Mouse (Mus musculus) lung, adult 2 months (tissue): Measurements from ENCODE around the gene Epb41. TPM values are rescaled to one million over a fixed set of nuclear protein-coding genes. Genes with fewer than 3 reads are reported as not detected.

ENCODE experiments used
- DNase-seq: peaks from one replicate; pipeline ENCODE4 v3.0.0; 2022
- H3K4me1 ChIP-seq: fragments of 200-500 bp; 2 replicates; pipeline ENCODE4 v1.6.1; 2011; ENCODE audit warnings: low read length; ENCODE audit not compliant: control insufficient read depth, insufficient read depth
- H3K4me3 ChIP-seq: fragments of 200-500 bp; replicated peaks from 2 replicates; pipeline ENCODE3; 2011; ENCODE audit warnings: low read depth, mild to moderate bottlenecking, control low read depth, low read length; ENCODE audit errors: extremely low read depth
- CTCF ChIP-seq: fragments of 200-500 bp; IDR thresholded peaks from 2 replicates; pipeline ENCODE4 v1.5.1; 2011; ENCODE audit warnings: mild to moderate bottlenecking, low read length, control low read depth; ENCODE audit not compliant: insufficient read depth
- POLR2A ChIP-seq: fragments of 200-500 bp; IDR thresholded peaks from 2 replicates; pipeline ENCODE4 v1.6.1; 2011; ENCODE audit warnings: low read depth, mild to moderate bottlenecking, control low read depth, low read length, borderline replicate concordance; ENCODE audit errors: extremely low read depth
- WGBS: fragments of 180-500 bp; shearing (Covaris S2); methylation state at CpG from one replicate; pipeline ENCODE4 v1.1.7; 2018; 5-methylcytosine and 5-hydroxymethylcytosine counted together
- polyA plus RNA-seq: library from polyadenylated mRNA; depleted of rRNA; stranded (reverse); fragments of >200 nt; gene quantifications from 2 replicates; pipeline ENCODE4 v1.2.3, GENCODE M21; 2012

The Epb41 gene
- polyA plus RNA-seq, 1 experiment = 38.3 TPM

- DNase-seq = no peak
- WGBS = 42% methylated on average over 6 of the region's 6 CpGs
- Histone ChIP-seq H3K4me1 (peaks cover 5% of the 10 kb centered on the region; the same call in 1 of the 2 replicates), H3K4me3 (no peak overlapping the region)
- TF ChIP-seq CTCF (no peak), POLR2A (no peak)
Observed at GRCm38 (mm10) chr4:131906423-131906822, 168.7 kb downstream of the Epb41 start.

- Histone ChIP-seq H3K4me1 (no peaks in the 10 kb centered on the region), H3K4me3 (no peak overlapping the region)
- WGBS = 58% methylated on average over 8 of the region's 8 CpGs
- no peak for DNase-seq
- TF ChIP-seq CTCF = peak; percentile 78
- TF ChIP-seq POLR2A = no peak
Observed at GRCm38 (mm10) chr4:131904478-131904877, 170.6 kb downstream of the Epb41 start.

GRCm38 (mm10) chr4:131901090-131901489 is 174.0 kb downstream of the Epb41 start:
- no peak for DNase-seq
- TF ChIP-seq CTCF = no peak
- no peak for TF ChIP-seq POLR2A
- Histone ChIP-seq H3K4me3 (no peak overlapping the region), H3K4me1 (peaks cover 3% of the 10 kb centered on the region)
- WGBS = 89% methylated on average over 15 of the region's 15 CpGs

- Histone ChIP-seq H3K4me3 (no peak overlapping the region), H3K4me1 (peaks cover 3% of the 10 kb centered on the region)
- WGBS = 57% methylated on average over 6 of the region's 6 CpGs
- TF ChIP-seq POLR2A (no peak), CTCF (no peak)
- DNase-seq = no peak
Observed at GRCm38 (mm10) chr4:131899180-131899554, 176.0 kb downstream of the Epb41 start.

GRCm38 (mm10) chr4:131898503-131899179 is 176.5 kb downstream of the Epb41 start:
- no peak overlapping the region for H3K4me3 ChIP-seq
- peaks cover 3% of the 10 kb centered on the region for H3K4me1 ChIP-seq
- DNase-seq = no peak
- WGBS = 75% methylated on average over 12 of the region's 12 CpGs
- no peak for TF ChIP-seq CTCF
- no peak for TF ChIP-seq POLR2A

GRCm38 (mm10) chr4:131897787-131898186 is 177.3 kb downstream of the Epb41 start:
- Histone ChIP-seq H3K4me3 (no peak overlapping the region), H3K4me1 (peaks cover 3% of the 10 kb centered on the region)
- WGBS = 77% methylated on average over 8 of the region's 8 CpGs
- no peak for TF ChIP-seq CTCF
- no peak for TF ChIP-seq POLR2A
- DNase-seq = no peak

- no peak for TF ChIP-seq POLR2A
- no peak for TF ChIP-seq CTCF
- no peak for DNase-seq
- H3K4me3 ChIP-seq = no peak overlapping the region
- H3K4me1 ChIP-seq = peaks cover 3% of the 10 kb centered on the region
- WGBS = 82% methylated on average over 5 of the region's 5 CpGs
Observed at GRCm38 (mm10) chr4:131897109-131897508, 178.0 kb downstream of the Epb41 start.

- Histone ChIP-seq H3K4me1 (peaks cover 3% of the 10 kb centered on the region), H3K4me3 (no peak overlapping the region)
- no peak for DNase-seq
- 69% methylated on average over 3 of the region's 3 CpGs for WGBS
- TF ChIP-seq CTCF (no peak), POLR2A (no peak)
Observed at GRCm38 (mm10) chr4:131890692-131891091, 184.4 kb downstream of the Epb41 start.

- Histone ChIP-seq H3K4me1 (peaks cover 15% of the 10 kb centered on the region), H3K4me3 (no peak overlapping the region)
- TF ChIP-seq CTCF (no peak), POLR2A (no peak)
- DNase-seq = no peak
- WGBS = 53% methylated on average over 1 of the region's 1 CpGs
Observed at GRCm38 (mm10) chr4:131888564-131888963, 186.6 kb downstream of the Epb41 start.

GRCm38 (mm10) chr4:131885376-131885775 is 189.7 kb downstream of the Epb41 start:
- TF ChIP-seq POLR2A = no peak
- no peak for TF ChIP-seq CTCF
- peaks cover 26% of the 10 kb centered on the region for H3K4me1 ChIP-seq
- WGBS = 58% methylated on average over 6 of the region's 6 CpGs
- no peak overlapping the region for H3K4me3 ChIP-seq
- DNase-seq = no peak

GRCm38 (mm10) chr4:131883571-131883970 is 191.6 kb downstream of the Epb41 start:
- TF ChIP-seq CTCF = no peak
- no peak for TF ChIP-seq POLR2A
- peaks cover 30% of the 10 kb centered on the region for H3K4me1 ChIP-seq
- WGBS = 33% methylated on average over 6 of the region's 6 CpGs
- no peak overlapping the region for H3K4me3 ChIP-seq
- no peak for DNase-seq
